Mouse (Mus musculus) MEL (cell line): Measurements from ENCODE around the gene Dennd2a.

Source experiments
- CTCF ChIP-seq, 3 experiments: IDR thresholded peaks in 2 of 3; conservative IDR thresholded peaks in 1 of 3; 2 replicates each; pipeline ENCODE4 v1.5.1; 2011 to 2012; ENCODE audit warnings: low read length in 3 of 3, low read depth in 2 of 3, mild to moderate bottlenecking in 2 of 3, improper control_type of control experiment in 1 of 3, inconsistent platforms in 1 of 3, mixed read lengths in 1 of 3, moderate library complexity in 1 of 3; ENCODE audit not compliant: control insufficient read depth in 1 of 3, insufficient read depth in 1 of 3, poor library complexity in 1 of 3, severe bottlenecking in 1 of 3
- EP300 ChIP-seq, 2 experiments: IDR thresholded peaks; 2 replicates each; pipeline ENCODE4 v1.6.1; 2011; ENCODE audit warnings: improper control_type of control experiment in 2 of 2, low read length in 2 of 2, low read depth in 1 of 2, mild to moderate bottlenecking in 1 of 2
- JUND ChIP-seq: IDR thresholded peaks from 2 replicates; pipeline ENCODE4 v1.6.1; 2011; ENCODE audit warnings: low read depth, mild to moderate bottlenecking, improper control_type of control experiment, low read length
- MAX ChIP-seq: IDR thresholded peaks from 2 replicates; pipeline ENCODE4 v1.6.1; 2011; ENCODE audit warnings: low read length, improper control_type of control experiment
- MAZ ChIP-seq: IDR thresholded peaks from 2 replicates; pipeline ENCODE4 v1.6.1; 2012; ENCODE audit warnings: low read depth, mild to moderate bottlenecking, inconsistent platforms, low read length, improper control_type of control experiment
- NELFE ChIP-seq: IDR thresholded peaks from 2 replicates; pipeline ENCODE4 v1.6.1; 2011; ENCODE audit warnings: low read depth, low read length, improper control_type of control experiment
- POLR2A ChIP-seq, 2 experiments: IDR thresholded peaks; 2 replicates each; pipeline ENCODE4 v1.6.1; 2011 to 2012; ENCODE audit warnings: low read length in 2 of 2, mild to moderate bottlenecking in 2 of 2, control low read depth in 1 of 2, improper control_type of control experiment in 1 of 2, low read depth in 1 of 2, moderate library complexity in 1 of 2; ENCODE audit not compliant: control insufficient read depth in 1 of 2, insufficient read depth in 1 of 2, poor library complexity in 1 of 2
- POLR2AphosphoS2 ChIP-seq: IDR thresholded peaks from 2 replicates; pipeline ENCODE4 v1.6.1; 2011; ENCODE audit warnings: low read length, improper control_type of control experiment
- RCOR1 ChIP-seq: IDR thresholded peaks from 2 replicates; pipeline ENCODE4 v1.6.1; 2012; ENCODE audit warnings: low read depth, mild to moderate bottlenecking, inconsistent platforms, low read length, improper control_type of control experiment
- USF1 ChIP-seq: IDR thresholded peaks from 2 replicates; pipeline ENCODE4 v1.6.1; 2014; ENCODE audit warnings: low read depth, mild to moderate bottlenecking, inconsistent platforms, low read length, improper control_type of control experiment, moderate library complexity
- USF2 ChIP-seq, 2 experiments: IDR thresholded peaks; 2 replicates each; pipeline ENCODE4 v1.6.1; 2011 to 2012; ENCODE audit warnings: improper control_type of control experiment in 2 of 2, low read length in 2 of 2, borderline replicate concordance in 1 of 2, inconsistent platforms in 1 of 2, low read depth in 1 of 2, mild to moderate bottlenecking in 1 of 2; ENCODE audit not compliant: insufficient read depth in 1 of 2
- ZC3H11A ChIP-seq: IDR thresholded peaks from 2 replicates; pipeline ENCODE4 v1.6.1; 2012; ENCODE audit warnings: low read depth, mild to moderate bottlenecking, inconsistent platforms, low read length, improper control_type of control experiment

- TF ChIP-seq EP300 (IDR thresholded peaks at IDR 0.05; ENCODE audit: low read depth in 1 of 2, low read length in 2 of 2) (no peak), MAX (no peak), CTCF (IDR thresholded peaks at IDR 0.05 in 2 of 3, conservative IDR thresholded peaks at IDR 0.05 in 1 of 3; ENCODE audit: control insufficient read depth in 1 of 3, insufficient read depth in 1 of 3, low read depth in 2 of 3, low read length in 3 of 3, poor library complexity in 1 of 3, severe bottlenecking in 1 of 3) (no peak), POLR2AphosphoS2 (no peak), NELFE (no peak), POLR2A (IDR thresholded peaks at IDR 0.05; ENCODE audit: control insufficient read depth in 1 of 2, insufficient read depth in 1 of 2, low read depth in 1 of 2, low read length in 2 of 2, poor library complexity in 1 of 2) (no peak), RCOR1 (no peak), USF1 (no peak), JUND (no peak), MAZ (no peak), USF2 (IDR thresholded peaks at IDR 0.05; ENCODE audit: borderline replicate concordance in 1 of 2, insufficient read depth in 1 of 2, low read depth in 1 of 2, low read length in 2 of 2) (no peak), ZC3H11A (no peak)
These were observed at the start of gene Dennd2a for GRCm38 (mm10) chr6:39557723-39558261.
